Mouse (Mus musculus) testis, adult 10 weeks (tissue): ENCODE data around the gene Ppox. TPM values are rescaled to one million over a fixed set of nuclear protein-coding genes. Genes with fewer than 3 reads are reported as not detected.

Source experiments
- polyA plus RNA-seq: library from polyadenylated mRNA; stranded (reverse); fragments of 350-450 nt; fragmentation: Illumina TruSeq; extraction: RNeasy Lipid Tissue Mini Kit (QIAGEN cat#74804); gene quantifications from one replicate; pipeline ENCODE4 v1.2.3, GENCODE M21; 2014; ENCODE audit warnings: low read depth, low replicate concordance

Ppox gene
- 0.87 TPM for polyA plus RNA-seq

DNA sequence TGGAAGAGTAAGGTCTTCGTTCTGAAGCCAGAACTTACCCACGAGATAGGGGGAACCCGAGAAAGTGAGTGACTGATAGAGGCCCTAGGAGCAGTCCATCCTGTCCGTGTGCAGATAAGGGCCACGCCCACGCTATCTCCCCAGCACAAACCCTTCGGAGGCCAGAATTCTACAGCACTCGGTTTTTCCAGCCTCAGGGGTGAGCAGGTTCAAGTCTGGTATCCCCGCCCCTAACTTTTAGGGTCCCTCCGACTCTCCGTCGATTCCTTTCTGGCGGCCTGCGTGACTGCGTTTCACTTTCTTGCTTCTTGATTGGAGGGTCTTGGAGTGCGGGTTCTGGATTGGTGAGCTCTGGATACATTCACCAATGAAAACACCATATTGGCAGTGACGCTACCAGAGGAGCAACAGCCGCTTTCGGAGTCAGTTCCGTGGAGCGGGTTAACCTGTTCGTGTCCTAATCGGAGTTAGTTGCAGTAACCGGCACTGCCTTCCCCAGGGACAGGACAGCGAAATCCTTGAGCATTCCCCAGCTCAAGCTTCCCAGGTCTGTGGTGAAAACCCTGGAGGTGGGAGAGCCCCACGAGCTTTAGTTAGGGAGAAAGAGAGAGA is at the start of gene Ppox:
Gene Ppox (minus strand): TSS at position 271 of the 612 bp plus-strand sequence.

DNA sequence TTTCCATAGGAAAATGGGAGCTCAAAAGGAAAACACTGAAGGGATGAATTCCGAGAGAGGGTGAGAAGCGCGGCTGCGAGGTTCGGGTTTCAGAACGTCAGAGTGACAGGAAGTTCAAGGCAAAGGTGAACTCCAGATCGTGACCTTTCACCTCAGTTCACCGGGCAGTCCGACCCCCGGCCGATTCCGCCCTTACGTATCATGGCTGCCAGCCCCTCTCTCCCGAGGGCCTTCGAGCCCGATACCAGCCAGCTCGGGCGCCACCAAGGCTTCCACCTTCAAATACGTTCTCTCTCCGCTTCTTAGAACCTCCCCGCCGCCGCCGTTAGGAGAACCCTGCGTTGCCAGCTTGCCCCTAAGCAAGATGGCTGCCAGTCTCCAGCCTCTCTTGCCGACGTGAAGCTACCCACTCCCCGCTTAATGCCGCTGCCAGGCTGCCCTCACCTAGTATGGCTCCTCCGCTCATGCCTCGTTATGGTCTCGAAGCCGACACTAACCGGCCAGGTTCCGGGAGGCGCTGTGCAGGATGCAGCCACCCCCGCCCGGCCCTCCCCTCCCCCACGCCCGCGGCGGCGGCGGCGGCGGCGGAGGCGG is 48.0 kb upstream of the Ppox start, which contains the start of gene Dedd:
Gene Dedd (plus strand): TSS at position 307 of the 594 bp plus-strand sequence.

DNA sequence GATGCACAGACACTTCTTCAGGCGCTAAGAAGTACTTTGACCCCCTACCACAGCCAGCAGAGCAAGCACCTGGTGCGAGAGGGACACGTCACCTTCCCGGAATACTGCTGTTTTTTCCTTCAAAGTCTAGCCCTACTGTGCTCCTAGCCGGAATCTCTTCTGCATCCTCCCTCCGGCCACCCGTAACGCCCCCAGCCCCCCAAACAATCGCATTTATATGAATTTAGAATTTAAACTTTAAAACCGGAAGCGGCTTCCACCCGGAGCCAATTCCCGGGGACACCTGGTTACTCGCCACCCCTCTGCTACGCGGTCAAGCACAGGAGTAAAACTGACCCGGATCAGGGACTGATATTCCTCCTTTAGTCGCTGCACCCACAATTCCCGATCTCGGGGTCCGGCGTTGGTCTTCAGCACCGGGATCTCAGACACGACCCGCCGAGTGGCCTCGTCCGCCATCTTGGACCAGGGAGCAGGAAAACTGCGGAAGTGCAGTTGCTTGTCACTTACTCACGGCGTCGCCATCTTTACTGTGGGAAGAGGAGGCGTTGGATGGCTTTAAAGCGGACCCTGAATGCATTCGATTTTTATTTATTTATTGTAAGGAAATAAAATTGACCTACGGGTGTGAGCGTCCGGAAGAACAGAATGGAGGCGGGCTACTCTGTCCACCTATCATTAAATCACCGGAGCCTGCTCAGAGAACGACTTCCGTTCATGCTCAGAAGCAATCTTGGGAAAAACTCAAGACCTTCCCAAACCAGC is 13.5 kb upstream of the Ppox start, which contains the start of gene Ufc1:
Gene Ufc1 (minus strand): TSS at position 727 of the 765 bp plus-strand sequence.

DNA sequence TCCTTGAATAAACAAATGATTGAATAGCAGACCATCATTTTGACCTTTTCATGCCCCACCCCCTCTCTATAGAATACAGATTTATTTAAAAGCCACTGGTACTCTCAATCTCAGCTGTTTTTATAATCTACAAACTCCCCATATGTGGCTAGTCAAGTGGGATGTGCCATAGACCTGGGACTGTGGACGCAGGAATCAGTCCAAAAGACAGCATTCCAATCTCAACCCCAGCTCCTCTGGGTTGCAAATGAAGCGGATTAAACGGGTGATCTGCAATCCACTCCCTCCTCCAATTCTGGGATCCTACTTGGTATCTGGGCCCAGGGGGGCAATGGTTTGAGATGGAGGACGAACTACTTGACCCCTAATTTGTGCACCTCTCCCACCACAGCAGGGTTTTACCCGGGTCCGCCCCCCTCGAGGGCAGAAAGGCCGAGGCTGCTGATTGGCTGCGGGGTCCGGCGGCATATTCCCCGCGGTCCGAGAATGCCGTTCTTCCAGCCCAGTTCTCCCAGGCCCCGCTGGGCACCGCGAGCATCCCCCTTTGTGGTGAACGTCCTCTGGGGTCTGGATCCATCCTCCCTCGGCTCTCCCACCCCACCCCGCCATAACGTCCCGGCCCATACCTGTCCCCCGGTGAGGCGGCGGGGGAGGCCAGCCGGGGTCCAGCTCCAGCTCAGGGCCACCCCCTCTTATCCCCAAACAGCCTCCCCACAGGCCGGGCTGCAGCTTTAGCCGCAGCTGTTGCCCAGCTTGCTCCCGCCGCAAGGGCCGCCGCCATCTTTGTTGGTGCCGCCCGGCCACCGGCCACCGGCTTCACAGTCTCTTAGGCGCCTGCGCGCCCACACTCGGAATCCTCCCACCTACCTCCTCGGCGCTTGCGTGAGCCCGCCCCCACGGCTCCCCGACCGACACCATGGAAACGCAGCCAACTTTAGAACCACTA is 6.4 kb upstream of the Ppox start, which contains the start of gene Usp21:
Gene Usp21 (minus strand): TSS at position 856 of the 946 bp plus-strand sequence.

DNA sequence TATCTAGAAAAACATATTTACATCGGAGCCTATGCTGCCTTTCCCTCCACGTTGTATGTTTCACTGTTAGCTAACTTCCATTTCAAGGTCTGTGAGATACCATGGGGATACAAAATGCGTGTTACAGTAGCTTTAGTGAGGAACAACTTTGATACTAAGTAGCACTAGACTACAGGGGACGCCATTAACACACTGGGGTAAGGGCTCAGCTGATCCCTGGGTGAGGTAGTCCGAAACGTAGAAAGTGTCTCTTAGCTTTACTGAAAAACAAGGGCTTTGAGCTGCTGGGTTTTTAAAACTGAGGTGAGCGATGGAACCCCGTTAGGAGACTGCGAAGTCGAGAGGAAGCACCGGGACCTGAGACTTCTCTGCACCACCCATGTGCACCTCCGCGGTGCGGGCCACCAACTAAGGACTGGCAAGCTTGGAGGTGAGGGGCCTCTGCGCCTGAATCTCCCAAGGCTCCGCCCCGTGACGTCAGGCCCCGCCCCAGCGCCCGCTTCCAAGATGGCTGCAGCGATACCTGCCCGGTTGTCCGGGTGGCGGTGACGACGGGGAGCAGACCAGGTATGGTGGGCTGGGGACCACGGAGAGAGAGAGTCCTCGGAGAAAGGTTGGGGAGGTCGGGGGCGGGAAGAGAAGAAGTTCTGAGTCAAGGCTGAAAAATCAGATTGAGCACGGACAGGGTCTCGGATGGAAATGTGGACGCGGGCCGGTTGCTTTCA is 11.0 kb downstream of the Ppox start, which contains the start of gene B4galt3:
Gene B4galt3 (plus strand): TSS at position 481 of the 725 bp plus-strand sequence.

DNA sequence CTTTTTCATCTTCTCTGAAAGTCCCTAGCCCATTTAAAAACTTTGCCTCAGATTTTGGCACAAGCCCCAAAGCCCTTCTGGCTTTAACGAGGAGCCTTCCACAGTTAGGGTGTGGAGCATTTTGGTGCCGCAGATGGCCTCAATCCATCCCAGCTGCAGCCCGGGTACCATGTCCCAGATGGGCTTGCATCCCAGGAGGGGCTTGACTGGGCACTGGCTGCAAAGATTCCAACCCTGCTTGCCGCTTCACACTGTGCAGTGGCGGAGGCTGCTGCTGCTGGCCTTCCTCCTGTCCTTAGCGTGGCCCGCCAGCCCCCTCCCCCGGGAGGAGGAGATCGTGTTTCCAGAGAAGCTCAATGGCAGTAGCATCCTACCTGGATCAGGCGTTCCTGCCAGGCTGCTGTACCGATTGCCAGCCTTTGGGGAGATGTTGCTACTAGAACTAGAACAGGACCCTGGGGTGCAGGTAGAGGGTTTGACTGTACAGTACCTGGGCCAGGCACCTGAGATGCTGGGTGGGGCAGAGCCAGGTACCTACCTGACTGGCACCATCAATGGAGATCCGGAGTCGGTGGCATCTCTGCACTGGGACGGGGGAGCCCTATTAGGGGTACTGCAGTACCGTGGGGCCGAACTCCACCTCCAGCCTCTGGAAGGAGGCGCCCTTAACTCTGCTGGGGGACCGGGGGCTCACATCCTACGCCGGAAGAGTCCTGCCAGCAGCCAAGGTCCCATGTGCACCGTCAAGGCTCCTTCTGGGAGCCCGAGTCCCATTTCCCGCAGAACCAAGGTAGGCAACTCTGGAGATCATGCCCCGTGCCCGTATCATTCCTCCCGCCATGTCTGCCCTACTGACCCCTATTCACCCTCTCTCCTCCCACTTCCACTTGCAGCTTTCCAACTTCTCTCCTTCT is 30.0 kb downstream of the Ppox start, which contains the start of gene Ndufs2:
Gene Ndufs2 (minus strand): TSS at position 709 of the 914 bp plus-strand sequence.

DNA sequence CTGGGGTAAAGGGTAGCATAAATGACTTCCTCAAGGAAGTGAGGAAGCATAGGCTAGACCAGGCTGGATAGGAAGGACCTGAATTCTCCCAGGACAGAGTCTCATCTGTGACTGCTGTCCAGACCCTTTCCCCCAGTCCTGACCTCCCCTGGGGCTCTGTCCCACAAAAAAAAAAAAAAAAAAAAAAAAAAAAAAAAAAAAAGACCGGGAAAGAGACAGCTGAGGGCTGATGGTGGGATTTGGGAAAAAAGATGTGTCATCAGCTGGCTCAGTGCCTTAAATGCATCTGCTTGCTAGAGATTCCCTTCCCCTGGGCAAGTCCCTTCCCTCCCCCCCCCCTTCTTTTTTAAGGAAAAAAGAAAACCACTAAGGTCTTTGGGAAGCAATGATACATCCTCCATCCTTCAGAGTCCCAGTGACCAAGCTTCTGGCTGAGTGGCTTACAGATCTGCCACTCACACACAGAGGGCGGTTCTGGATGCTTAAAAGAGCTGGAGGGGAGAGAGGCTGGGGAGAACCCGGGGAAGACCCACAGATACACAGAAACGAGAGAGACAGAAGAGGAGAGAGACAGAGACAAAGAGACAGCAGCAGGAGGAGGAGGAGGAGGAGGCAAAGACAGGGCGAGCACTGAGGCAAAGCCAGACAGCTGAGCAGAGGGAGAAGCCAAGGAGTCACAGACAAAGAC is 30.9 kb downstream of the Ppox start, which contains the start of gene Adamts4:
Gene Adamts4 (plus strand): TSS at position 509 of the 688 bp plus-strand sequence.

DNA sequence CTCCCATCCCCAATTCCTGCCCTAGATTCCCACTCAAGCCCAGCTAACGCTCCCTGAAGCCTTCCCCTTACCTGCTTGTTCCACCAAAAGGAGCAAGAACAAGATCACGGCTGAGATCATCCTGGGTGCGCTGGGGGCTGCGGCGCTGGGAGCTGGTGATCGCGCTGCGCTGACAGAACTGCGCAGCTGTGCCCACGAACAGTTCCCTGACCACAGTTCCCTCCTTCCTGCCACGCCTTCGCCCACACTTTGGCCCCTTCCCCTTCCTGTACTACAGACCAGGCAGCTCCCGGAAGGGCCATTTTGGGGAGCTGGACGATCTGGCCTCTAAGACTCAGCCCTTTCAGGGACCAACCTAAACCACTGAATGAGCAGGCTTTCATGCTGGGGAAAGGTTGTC is 46.9 kb downstream of the Ppox start, which contains the start of gene Fcer1g:
Gene Fcer1g (minus strand): TSS at position 240 of the 400 bp plus-strand sequence.

Other genes starting within 250 kb of the Ppox start
- gene Fcgr3, start 216.3 kb downstream of the Ppox start, polyA plus RNA-seq: 24.2 TPM
- 111 TPM for gene Cfap126, start 167.3 kb downstream of the Ppox start, polyA plus RNA-seq
- gene Sdhc, start 130.6 kb downstream of the Ppox start, polyA plus RNA-seq: 19.0 TPM
- gene Mpz, start 130.5 kb downstream of the Ppox start, polyA plus RNA-seq: 0.17 TPM
- 3.0 TPM for gene Pcp4l1, start 84.9 kb downstream of the Ppox start, polyA plus RNA-seq
- gene Nr1i3, start 67.2 kb downstream of the Ppox start, polyA plus RNA-seq: not detected
- gene Tomm40l, start 58.7 kb downstream of the Ppox start, polyA plus RNA-seq: 1.5 TPM
- gene Apoa2, start 56.1 kb downstream of the Ppox start, polyA plus RNA-seq: 1.5 TPM
- gene Fcer1g, start 46.8 kb downstream of the Ppox start, polyA plus RNA-seq: 7.2 TPM
- gene Adamts4, start 30.8 kb downstream of the Ppox start, polyA plus RNA-seq: 0.15 TPM
- gene Ndufs2, start 29.8 kb downstream of the Ppox start, polyA plus RNA-seq: 30.8 TPM
- gene B4galt3, start 10.9 kb downstream of the Ppox start, polyA plus RNA-seq: 3.2 TPM
- gene Usp21, start 6.8 kb upstream of the Ppox start, polyA plus RNA-seq: 16.5 TPM
- 38.4 TPM for gene Ufc1, start 13.8 kb upstream of the Ppox start, polyA plus RNA-seq
- gene Dedd, start 48.0 kb upstream of the Ppox start, polyA plus RNA-seq: 31.5 TPM
- 30.3 TPM for gene Nit1, start 64.5 kb upstream of the Ppox start, polyA plus RNA-seq
- 9.8 TPM for gene Pfdn2, start 64.5 kb upstream of the Ppox start, polyA plus RNA-seq
- gene Klhdc9, start 79.6 kb upstream of the Ppox start, polyA plus RNA-seq: 0.91 TPM
- 0.74 TPM for gene Nectin4, start 88.9 kb upstream of the Ppox start, polyA plus RNA-seq
- 10.2 TPM for gene Arhgap30, start 107.8 kb upstream of the Ppox start, polyA plus RNA-seq
- gene Usf1, start 130.1 kb upstream of the Ppox start, polyA plus RNA-seq: 1.4 TPM
- not detected for gene Tstd1, start 137.7 kb upstream of the Ppox start, polyA plus RNA-seq
- 12.5 TPM for gene F11r, start 156.3 kb upstream of the Ppox start, polyA plus RNA-seq
- 0.49 TPM for gene Alyref2, start 222.3 kb upstream of the Ppox start, polyA plus RNA-seq